Mouse (Mus musculus) lung, postnatal 0 days (tissue): ENCODE results near the gene Smpd3.

Source experiments
- CTCF ChIP-seq: IDR thresholded peaks from 2 replicates; pipeline ENCODE4 v1.5.1; 2016; ENCODE audit warnings: antibody characterized with exemption, mild to moderate bottlenecking
- EP300 ChIP-seq: IDR thresholded peaks from 2 replicates; pipeline ENCODE4 v1.6.1; 2016; ENCODE audit warnings: antibody characterized with exemption, mild to moderate bottlenecking, control low read depth

DNA sequence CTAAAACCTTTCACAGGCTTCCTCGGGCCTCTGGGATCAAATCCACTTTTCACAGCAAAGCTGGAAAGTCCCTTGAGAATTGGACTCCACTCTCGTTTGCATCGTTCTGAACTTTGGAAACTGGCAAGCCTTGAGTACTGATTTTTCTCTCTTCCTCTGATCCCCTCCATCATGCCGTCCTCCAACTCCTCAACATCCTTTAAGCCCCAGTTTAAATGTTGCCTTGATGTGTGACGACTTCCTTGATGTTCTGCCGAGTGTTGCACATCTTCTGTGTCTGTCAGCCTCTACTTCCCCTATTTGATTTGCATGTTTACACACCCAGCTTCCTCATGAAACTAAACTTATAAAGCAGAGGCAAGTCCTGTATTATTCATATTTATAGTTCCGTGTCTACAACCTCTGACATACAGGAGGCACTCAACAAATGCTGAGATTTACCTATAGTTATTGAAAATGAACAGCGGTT lies 987 bp upstream of the Smpd3 start:
- TF ChIP-seq CTCF (no peak), EP300 (no peak)
